8 mouse cellular contexts compared by ENCODE assay signal in genomic region chr2:3228475-3228874, GRCm38 (mm10). TPM values are rescaled to one million over a fixed set of nuclear protein-coding genes. Genes with fewer than 3 reads are reported as not detected.
DNase-seq lines count a peak whose midpoint lies in the region; ATAC-seq and TF ChIP-seq lines count a peak whose summit lies in the region.
"Had no signal": no experiment of that assay in that cellular context is flagged by ENCODE, and none has a peak within 500 bp of the region (broad histone marks: within the 10 kb centered on the region; RNA-seq: fewer than 3 reads in every experiment).

No protein-coding gene starts in this region.

- no peak overlapping the region for H3K9ac ChIP-seq in lung, postnatal 0 days (replicated peaks; ENCODE audit: low read depth)

- TF ChIP-seq EP300 in lung, postnatal 0 days (IDR thresholded peaks at IDR 0.05): no peak

- H3K4me1 ChIP-seq in lung, postnatal 0 days (ENCODE audit: insufficient read depth, low read depth, low read length): no peaks in the 10 kb centered on the region

- peak; percentile 70 for TF ChIP-seq CTCF in layer of hippocampus, adult 2 months (conservative IDR thresholded peaks at IDR 0.05)
- TF ChIP-seq CTCF in lung, postnatal 0 days (IDR thresholded peaks at IDR 0.05): peak; percentile 56

- ATAC-seq in hematopoietic stem cell, adult 5-6 weeks (replicated peaks in 1 of 2; ENCODE audit: insufficient read depth in 1 of 2, low FRiP score in 2 of 2, low TSS enrichment in 1 of 2, low read depth in 1 of 2, poor library complexity in 2 of 2, severe bottlenecking in 2 of 2): peak; percentile 47 to 60; a peak in 1 of 4 replicates
- peak; percentile 35; the same call in 1 of the 2 replicates for ATAC-seq in lung, postnatal 0 days

- 69% methylated on average over 4 of the region's 4 CpGs for WGBS in lung, postnatal 0 days

- peak in 1 of 2 experiments; percentile 23 for DNase-seq in layer of hippocampus, adult 2 months (ENCODE audit: low spot score in 2 of 2)
- DNase-seq in layer of hippocampus, adult 9-11 months: no peak
- DNase-seq in adipocyte (ENCODE audit: low spot score): peak; percentile 15
- DNase-seq in lung, postnatal 0 days (ENCODE audit: low spot score): no peak
- DNase-seq in gastrocnemius, postnatal 4 days (ENCODE audit: low spot score in 2 of 2): no peak
- no peak for DNase-seq in spleen, adult 12 weeks (ENCODE audit: low spot score)

- no peak overlapping the region for H3K4me3 ChIP-seq in layer of hippocampus, adult 2 months
- H3K4me3 ChIP-seq in lung, postnatal 0 days (ENCODE audit: low read depth, low read length): no peak overlapping the region

- no peaks in the 10 kb centered on the region for H3K36me3 ChIP-seq in lung, postnatal 0 days (ENCODE audit: insufficient read depth, low read length)

- H3K4me2 ChIP-seq in lung, postnatal 0 days (replicated peaks; ENCODE audit: low read depth, low read length): no peak overlapping the region

- no peaks in the 10 kb centered on the region for H3K9me3 ChIP-seq in lung, postnatal 0 days (ENCODE audit: low read length)

- no peak overlapping the region for H3K27ac ChIP-seq in layer of hippocampus, adult 2 months
- no peak overlapping the region for H3K27ac ChIP-seq in lung, postnatal 0 days (ENCODE audit: low read length)
- H3K27ac ChIP-seq: macrophage had no signal

- H3K27me3 ChIP-seq in lung, postnatal 0 days (replicated peaks; ENCODE audit: insufficient read depth, low read length): no peaks in the 10 kb centered on the region

RNA-seq across cellular contexts. Expression of gene Nmt2, which starts 55.5 kb away (rescaled TPM):
- total RNA-seq in layer of hippocampus, adult 2 months (2021): 10 to 100 TPM; 85.5 to 86.1 TPM
- 40.7 and 51.9 TPM in 2 replicates for total RNA-seq in hematopoietic stem cell, adult 5-6 weeks (2017)
- 35.0 and 37.0 TPM in 2 replicates for polyA plus RNA-seq in lung, postnatal 0 days (2015; fragmentation: Nextera tagmentation; extraction: Ambion mirVana)
- total RNA-seq in gastrocnemius, postnatal 4 days (2021): 10 to 100 TPM; 15.4 to 16.7 TPM
